ENCODE assay signal across 8 mouse cellular contexts in genomic region chr3:36689392-36690291, GRCm38 (mm10). TPM values are rescaled to one million over a fixed set of nuclear protein-coding genes. Genes with fewer than 3 reads are reported as not detected.
DNase-seq lines count a peak whose midpoint lies in the region; ATAC-seq and TF ChIP-seq lines count a peak whose summit lies in the region.

Gene Trpc3, minus strand, starts transcription at chr3:36690167.

- peak; percentile 63; the same call in 1 of the 2 replicates for TF ChIP-seq POLR2A in brain, embryonic 14.5 days (IDR thresholded peaks at IDR 0.05; ENCODE audit: borderline replicate concordance, extremely low read depth, insufficient read depth, insufficient read length, poor library complexity, severe bottlenecking)

- peak within 1 kb of the TSS; percentile 67 for H3K9ac ChIP-seq in forebrain, embryonic 12.5 days
- H3K9ac ChIP-seq in lung, postnatal 0 days (replicated peaks; ENCODE audit: low read depth), result peak within 1 kb of the TSS; percentile 23; the same call in 1 of the 2 replicates

- no peak within 1 kb of the TSS for H3K27ac ChIP-seq in forebrain, embryonic 12.5 days
- H3K27ac ChIP-seq in lung, postnatal 0 days (ENCODE audit: low read length), result peak within 1 kb of the TSS; percentile 47; the same call in 1 of the 2 replicates

- TF ChIP-seq CTCF in brain, embryonic 14.5 days (IDR thresholded peaks at IDR 0.05; ENCODE audit: borderline replicate concordance, extremely low read depth, insufficient read depth, insufficient read length), result peak; percentile 39; the same call in 1 of the 2 replicates
- TF ChIP-seq CTCF in lung, postnatal 0 days (IDR thresholded peaks at IDR 0.05), result peak; percentile 31

- no peak for TF ChIP-seq EP300 in lung, postnatal 0 days (IDR thresholded peaks at IDR 0.05)

- H3K36me3 ChIP-seq in forebrain, embryonic 12.5 days (replicated peaks), result no peaks in the 10 kb centered on the region
- H3K36me3 ChIP-seq in lung, postnatal 0 days (ENCODE audit: insufficient read depth, low read length), result no peaks in the 10 kb centered on the region

- H3K4me3 ChIP-seq in forebrain, embryonic 12.5 days (replicated peaks), result peak within 1 kb of the TSS; percentile 63
- peak within 1 kb of the TSS; percentile 56 for H3K4me3 ChIP-seq in lung, postnatal 0 days (ENCODE audit: low read depth, low read length)

- no peaks in the 10 kb centered on the region for H3K9me3 ChIP-seq in forebrain, embryonic 12.5 days
- H3K9me3 ChIP-seq in lung, postnatal 0 days (ENCODE audit: low read length), result no peaks in the 10 kb centered on the region

- peaks cover 34% of the 10 kb centered on the region for H3K27me3 ChIP-seq in forebrain, embryonic 12.5 days
- no peaks in the 10 kb centered on the region for H3K27me3 ChIP-seq in lung, postnatal 0 days (replicated peaks; ENCODE audit: insufficient read depth, low read length)

- H3K4me1 ChIP-seq in forebrain, embryonic 12.5 days, result peaks cover 13% of the 10 kb centered on the region; the same call in 1 of the 2 replicates
- no peaks in the 10 kb centered on the region for H3K4me1 ChIP-seq in lung, postnatal 0 days (ENCODE audit: insufficient read depth, low read depth, low read length)

- ATAC-seq in forebrain, embryonic 12.5 days (ENCODE audit: low FRiP score), result peak; percentile 95
- peak; percentile 85 for ATAC-seq in lung, postnatal 0 days

- intact Hi-C loops in heart, postnatal 25 days (cut with DNase I), result loop anchor here (5.0 kb wide), 2 partner anchors 133 to 148 kb away; no protein-coding TSS in a partner anchor

- under 1% methylated on average over 88 of the region's 91 CpGs for WGBS in forebrain, embryonic 12.5 days
- 4% methylated on average over 83 of the region's 91 CpGs for WGBS in lung, postnatal 0 days

- peak; percentile 57 for DNase-seq in Muller cell, postnatal 12 days (ENCODE audit: inconsistent ontology term)
- DNase-seq in brain, embryonic 14.5 days (ENCODE audit: low read depth), result peak; percentile 90
- peak; percentile 2 for DNase-seq in heart, postnatal 25 days (ENCODE audit: low spot score)
- peak; percentile 61 to 74 for DNase-seq in kidney, postnatal 4 days
- peak; percentile 55 for DNase-seq in lung, postnatal 0 days (ENCODE audit: low spot score)
- DNase-seq in retina, postnatal 7 days (ENCODE audit: low read depth, low spot score), result peak; percentile 45
- no peak for DNase-seq in MN1 (ENCODE audit: low spot score)

- H3K4me2 ChIP-seq in forebrain, embryonic 12.5 days, result peak within 1 kb of the TSS; percentile 65
- peak within 1 kb of the TSS; percentile 92 for H3K4me2 ChIP-seq in lung, postnatal 0 days (replicated peaks; ENCODE audit: low read depth, low read length)

RNA-seq across cellular contexts. Expression of gene Trpc3, which starts in this region (rescaled TPM):
- polyA plus RNA-seq in brain, embryonic 14.5 days (2012; rRNA removed), result 8.7 and 11.9 TPM in 2 replicates
- 5.7 and 5.9 TPM in 2 replicates for polyA plus RNA-seq in forebrain, embryonic 12.5 days (2016; fragmentation: Nextera tagmentation; extraction: Ambion mirVana)
- total RNA-seq in heart, postnatal 25 days (2021), result 1 to 10 TPM; 7.2 to 7.4 TPM
- polyA plus RNA-seq in lung, postnatal 0 days (2015; fragmentation: Nextera tagmentation; extraction: Ambion mirVana), result 3.1 and 3.3 TPM in 2 replicates
